Mouse (Mus musculus) inflammation-experienced regulatory T-cells, adult 6 months (primary cell): ENCODE results near the gene Ubtd1. TPM values are rescaled to one million over a fixed set of nuclear protein-coding genes. Genes with fewer than 3 reads are reported as not detected.

Experiments used
- ATAC-seq: one replicate; pipeline ENCODE4 v1.8.0; 2017
- polyA plus RNA-seq, 3 experiments: library from polyadenylated mRNA; unstranded; fragments of 100-300 nt; shearing (Covaris generic); gene quantifications; one replicate each; pipeline ENCODE4 v1.2.1; 2017

Gene Ubtd1
- polyA plus RNA-seq, 3 experiments from 2014 or later, result 1.1 to 4.7 (median 3.9) TPM

DNA sequence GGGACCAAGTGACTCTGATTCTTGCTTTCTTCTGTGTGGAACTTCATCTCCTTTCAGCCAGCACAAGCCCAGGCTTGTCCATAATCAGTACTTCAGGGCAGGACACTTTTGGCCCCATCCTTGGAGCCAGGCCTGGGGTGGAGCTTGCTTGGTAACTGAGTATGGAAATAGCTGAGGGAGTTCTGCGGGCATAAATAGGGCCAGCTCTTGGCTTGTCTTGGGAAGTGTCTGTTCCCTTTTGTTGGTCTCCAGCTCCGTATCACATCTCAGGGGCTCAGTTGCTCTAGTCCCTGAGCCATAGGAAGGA, 40.9 kb downstream of the Ubtd1 start:
- no peak for ATAC-seq

DNA sequence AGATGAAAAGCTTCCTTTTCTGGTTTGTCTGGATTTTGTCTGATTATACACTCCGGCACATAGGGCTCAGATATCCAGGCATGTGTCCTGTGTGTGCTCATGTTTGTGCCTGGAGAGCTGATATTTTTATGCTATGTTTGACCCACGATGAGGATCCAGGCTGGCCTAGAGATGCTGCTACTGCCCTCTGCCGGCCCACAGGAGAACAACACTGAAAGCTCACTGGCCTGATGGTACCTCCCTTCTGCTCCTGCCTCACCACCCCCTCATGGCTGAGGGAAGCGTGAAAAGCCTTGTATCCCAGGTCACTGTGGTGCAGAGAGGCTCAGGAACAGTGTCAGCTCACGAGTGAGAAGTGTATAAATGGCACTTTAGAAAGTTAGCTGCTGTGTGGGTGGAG, 44.6 kb downstream of the Ubtd1 start:
- ATAC-seq, result peak; percentile 50

DNA sequence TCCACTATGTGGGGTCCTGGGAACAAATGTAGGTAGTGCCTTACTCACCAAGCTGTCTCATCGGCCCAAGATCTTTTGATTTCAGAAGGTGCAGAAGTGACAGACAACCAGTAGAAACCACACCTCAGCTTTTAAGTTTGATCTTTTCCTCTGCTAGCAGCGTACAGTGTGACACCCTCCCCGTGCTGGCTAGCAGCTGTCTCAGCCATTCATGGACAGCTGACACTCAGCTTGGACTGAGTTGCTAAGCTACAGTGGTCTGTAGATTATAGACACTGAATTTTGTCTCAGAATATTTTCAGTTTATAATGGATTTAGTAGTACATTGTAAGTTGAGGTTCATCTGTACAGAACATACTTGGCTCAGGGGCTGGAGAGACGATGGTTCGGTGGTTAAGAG, 49.5 kb downstream of the Ubtd1 start:
- ATAC-seq, result no peak

DNA sequence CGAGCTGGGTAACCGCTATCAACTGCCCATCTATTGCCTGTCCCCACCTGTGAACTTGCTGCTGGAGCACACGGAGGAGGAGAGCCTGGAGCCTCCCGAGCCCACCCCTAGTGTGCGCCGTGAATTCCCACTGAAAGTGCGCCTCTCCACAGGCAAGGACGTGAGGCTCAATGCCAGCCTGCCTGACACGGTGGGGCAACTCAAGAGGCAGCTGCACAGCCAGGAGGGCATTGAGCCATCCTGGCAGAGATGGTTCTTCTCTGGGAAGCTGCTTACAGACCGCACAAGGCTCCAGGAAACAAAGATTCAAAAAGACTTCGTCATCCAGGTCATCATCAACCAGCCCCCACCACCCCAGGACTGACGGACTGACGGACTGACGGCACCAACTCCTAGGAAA, 52.0 kb downstream of the Ubtd1 start:
- no peak for ATAC-seq

DNA sequence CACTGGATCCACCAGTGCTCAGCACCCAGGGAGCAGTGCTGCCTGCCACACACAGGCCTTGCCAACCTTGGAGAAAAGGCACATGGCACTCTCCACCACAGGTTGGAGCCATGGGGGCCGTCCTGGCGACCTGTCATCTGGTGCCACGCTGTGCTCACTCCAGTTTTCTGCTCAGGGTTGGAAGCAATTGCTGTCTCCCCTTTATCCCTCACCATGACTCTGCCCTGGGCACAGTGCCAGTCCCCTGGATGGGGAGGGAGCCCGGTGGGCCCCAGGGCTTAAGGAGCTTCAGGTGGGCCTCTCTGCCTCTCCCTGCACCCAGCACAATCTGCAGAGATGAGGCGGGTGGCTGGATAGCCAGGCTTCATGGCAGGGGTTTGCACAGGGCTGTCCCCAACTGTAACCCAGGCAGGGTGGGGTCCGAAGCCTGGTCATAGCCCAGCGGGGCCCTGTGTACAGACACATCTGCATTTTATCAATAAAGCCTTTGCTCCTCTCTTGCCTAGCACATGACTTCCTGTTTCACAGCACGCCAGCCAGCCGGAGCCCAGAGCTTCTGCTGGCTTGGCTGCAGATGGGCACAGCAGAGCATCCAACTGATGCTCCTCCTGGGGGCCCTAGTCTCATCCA, 52.7 kb downstream of the Ubtd1 start:
- no peak for ATAC-seq

DNA sequence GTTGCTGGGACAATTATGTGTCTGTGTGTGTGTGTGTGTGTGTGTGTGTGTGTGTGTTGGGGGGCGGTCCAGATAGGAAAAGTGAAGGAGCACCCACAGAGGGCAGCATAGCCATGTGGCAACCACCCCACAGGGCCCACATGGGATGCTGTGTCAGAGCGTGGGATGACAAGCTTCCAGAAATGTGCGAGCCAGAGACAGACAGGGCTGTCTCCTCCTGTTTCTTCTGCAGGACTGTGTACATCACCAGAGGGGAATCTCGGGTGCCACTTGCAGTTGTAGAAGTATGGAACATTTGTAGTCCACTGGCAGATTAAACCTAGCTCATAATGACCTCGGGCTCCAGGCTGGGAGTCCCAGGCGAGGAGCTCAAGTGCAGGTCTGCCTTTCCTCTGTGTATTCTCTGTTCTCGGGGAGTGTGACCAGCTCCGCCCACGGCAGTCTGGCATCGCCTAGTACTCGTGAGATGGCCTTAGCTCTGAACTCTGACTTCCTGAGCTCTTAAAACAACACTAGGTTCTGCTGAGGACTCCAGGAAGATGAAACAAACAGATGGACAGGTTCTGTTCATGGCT, 53.4 kb downstream of the Ubtd1 start:
- no peak for ATAC-seq

DNA sequence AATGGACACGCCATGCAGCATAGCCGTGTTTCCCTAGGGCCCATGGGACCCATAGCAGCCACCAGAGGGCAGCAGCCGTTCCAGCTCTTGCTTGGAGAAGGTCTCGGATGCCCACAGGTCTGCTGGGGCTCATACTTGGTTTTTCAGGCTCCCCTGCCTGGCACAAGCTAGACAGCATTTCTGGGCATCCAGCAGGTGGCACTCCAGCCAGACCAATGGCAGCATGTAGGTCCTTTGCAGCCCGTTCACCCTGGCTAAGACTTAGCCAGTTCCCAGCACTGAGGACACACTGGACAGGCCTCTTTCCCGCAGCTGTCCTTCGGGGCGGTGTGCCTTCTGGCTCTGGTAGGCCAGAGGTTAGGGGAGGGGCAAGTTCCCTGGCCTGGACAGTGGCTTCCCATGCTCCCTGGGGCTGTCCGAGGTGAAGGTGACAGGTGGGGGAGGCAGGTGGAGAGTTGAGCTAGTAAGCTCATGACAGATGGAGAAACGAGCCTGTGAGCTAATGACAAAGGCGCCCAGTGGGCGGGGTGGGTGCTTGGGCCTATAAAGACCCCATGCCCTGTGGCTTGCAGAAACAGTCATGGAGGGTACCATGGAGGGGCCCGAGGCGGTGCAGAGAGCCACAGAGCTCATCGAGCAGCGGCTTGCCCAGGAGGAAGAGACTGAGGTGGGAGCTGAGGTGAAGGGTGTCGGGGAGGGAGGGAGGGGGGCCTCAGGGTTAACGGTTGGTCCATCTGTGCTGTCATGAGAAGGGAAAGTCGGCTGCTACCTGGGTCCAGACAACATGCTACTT, 54.1 kb downstream of the Ubtd1 start, which contains the start of gene Ankrd2:
TSS of gene Ankrd2 (plus strand) at position 545 of the 793 bp plus-strand sequence.
- ATAC-seq, result peak; percentile 60

DNA sequence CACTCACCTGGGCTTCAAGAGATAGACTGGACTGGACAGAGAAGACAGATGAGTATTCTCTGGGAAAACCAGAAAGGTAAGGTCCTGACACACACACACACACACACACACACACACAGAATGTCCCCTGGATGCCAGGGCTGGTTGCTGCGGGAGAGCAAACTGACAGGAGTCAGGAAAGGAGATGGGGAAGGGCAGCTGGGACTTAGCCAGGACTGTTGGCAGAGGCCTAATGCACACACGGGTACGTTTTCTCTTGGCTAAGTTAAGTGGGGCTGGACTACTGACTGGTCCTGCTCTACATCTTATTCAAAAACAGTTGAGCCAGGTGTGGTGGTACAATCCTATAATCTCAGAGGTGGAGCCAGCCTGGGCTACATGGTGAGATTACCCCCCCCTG, 54.8 kb downstream of the Ubtd1 start:
- no peak for ATAC-seq

DNA sequence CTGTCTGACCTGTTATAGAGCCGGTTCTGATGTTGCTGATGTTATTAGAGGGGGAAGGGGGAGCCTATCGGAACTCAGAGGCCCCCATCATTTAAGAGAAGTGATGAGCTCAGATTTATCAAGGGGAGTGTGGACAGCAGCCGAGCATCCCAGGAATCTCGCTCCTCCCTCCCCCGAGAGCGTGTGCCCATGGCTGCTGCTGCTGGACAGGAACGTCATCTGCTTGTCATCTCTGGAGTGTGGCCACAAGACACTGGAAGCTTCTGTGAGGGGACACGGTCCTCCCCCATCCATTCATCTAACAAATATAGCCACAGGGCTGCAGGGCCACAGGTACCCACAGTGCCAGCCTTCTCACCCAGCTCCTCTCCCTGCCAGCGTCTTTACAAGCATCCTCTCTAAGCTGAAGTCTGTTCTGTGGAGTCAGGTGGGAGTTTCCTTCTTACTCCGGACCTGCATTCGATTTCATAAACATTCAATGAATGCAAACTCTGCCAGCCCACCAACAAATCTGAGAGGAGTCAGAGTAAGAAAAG, 55.7 kb downstream of the Ubtd1 start:
- no peak for ATAC-seq

DNA sequence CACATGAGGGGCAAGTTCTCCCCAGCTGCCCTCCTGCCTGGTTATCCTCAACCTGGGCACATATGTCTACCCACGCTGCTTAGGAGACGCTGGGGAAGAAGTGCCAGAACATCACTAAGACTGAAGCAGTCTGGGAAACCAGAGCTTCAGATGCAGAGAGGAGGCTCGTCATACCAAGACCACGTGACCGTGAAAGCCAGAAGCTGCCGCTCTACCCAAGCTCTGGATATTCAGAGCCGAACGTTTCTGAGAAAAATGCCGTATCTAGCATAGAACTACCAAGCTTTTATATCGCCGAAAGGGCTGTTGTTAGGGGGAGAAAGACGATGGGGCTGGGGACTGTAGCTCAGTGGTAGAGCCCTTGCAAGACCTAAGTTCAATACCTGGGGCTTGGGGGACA, 56.7 kb downstream of the Ubtd1 start:
- no peak for ATAC-seq

DNA sequence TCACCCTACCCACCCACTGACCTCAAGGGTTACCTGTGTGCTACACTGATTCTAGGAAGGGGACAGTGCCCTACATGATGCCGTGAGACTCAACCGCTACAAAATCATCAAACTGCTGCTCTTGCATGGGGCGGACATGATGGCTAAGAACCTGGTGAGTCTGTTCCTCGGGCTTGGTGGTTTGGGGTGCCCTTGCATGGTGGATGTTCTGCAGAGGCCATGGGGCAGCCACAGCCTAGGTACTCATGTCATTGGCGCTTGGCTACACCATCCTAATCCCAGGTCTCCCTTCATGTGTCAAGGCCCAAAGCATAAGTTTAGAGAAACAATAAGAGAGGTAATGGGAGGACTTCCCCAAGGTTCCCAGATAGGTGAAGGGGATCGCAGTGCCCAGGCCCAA, 62.4 kb downstream of the Ubtd1 start:
- no peak for ATAC-seq

DNA sequence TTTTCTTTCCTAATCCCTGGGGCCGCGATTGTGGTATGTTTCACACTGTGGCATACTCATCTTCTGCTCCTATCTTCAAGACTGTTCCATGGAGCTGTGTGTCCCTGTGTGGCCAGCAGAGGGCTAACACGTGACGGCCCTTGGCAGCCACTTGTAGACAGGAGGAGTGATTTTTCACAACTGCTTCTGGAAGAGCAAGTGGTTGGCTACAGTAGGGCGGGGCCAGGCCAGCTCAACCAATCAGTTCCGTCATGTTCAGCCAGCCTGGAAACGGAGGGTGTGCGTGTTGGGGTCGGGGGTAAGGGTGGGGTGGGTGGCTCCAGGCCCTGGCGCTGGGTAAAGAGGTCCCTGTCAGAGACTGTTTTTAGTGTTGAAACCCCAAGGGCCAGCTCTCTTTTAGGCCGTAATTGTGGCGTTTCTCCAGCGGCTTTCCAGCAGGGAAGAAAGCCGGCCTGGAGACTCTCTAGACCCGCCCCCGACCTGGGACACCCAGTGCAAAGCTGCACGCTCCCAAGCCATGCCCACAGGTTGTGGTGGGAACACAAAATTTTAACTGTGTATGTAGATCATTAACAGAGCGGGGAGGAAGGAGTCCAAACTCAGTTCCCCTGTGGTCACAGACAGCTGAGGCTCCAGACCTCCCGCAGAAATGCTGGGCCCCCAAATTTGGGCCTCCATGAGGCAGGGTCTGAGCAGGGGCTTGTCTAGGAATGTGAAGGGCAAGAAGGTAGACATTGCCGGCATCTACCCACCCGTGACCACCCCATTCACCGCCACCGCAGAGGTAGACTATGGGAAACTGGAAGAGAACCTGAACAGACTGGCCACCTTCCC, 63.9 kb downstream of the Ubtd1 start, which contains the start of gene Hoga1:
TSS of gene Hoga1 (plus strand) at position 342 of the 834 bp plus-strand sequence.
- no peak for ATAC-seq

DNA sequence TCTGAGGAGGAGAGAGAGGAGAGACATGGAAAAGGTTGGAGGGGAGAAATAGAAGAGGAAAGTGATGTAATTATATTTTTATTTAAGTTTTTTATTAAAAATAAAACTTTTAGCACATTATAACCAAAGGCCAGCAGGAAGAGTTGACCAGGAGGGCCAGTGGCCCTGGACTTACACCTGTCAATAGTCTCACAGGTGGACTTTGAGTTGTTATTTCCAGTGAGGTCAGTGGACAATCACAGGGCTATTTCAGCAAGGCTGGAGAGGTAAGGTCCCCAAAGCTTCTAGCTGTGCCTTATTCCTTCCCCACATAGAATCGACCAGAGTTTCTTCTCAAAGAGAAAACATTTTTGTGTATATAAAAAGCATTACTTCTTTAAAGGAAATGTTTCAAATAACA, 68.7 kb downstream of the Ubtd1 start:
- ATAC-seq, result no peak

DNA sequence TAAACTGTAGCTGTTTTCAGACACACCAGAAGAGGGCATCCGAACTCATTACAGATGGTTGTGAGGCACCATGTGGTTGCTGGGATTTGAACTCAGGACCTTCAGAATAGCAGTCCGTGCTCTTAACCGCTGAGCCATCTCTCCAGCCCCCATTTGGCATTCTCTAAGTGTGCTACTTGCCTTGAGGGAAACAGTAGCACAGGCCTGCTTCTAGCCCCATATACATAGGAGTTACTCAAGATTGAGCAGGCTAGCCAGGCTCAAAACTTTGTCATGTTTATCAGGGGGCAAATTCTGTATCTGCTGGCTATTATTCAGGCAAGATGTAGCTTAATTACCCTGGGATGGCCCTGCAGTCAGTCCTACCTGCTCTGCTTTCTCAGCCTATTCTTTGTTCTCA, 69.8 kb downstream of the Ubtd1 start:
- no peak for ATAC-seq

DNA sequence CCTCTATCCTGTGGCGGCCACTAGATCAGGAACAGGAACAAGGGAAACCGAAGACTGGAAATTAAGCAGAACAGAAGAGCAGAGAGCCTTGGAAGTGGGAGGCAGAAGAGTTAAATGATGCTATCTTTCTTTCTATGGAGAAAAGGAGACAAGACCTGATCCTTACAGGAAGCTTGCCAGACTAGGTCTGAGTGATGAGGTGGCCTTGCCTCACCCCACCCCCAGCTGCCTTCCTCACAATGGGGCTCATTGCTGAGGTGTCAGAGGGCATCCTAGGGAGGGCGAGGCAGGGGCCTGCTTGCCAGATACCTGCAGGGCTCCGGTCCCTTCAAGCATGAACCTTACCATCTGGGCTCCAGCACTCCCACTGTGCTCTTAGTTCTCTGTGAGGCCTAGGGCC, 70.4 kb downstream of the Ubtd1 start, which contains the start of gene 4933411K16Rik:
TSS of gene 4933411K16Rik (plus strand) at position 301 of the 400 bp plus-strand sequence.
- no peak for ATAC-seq

DNA sequence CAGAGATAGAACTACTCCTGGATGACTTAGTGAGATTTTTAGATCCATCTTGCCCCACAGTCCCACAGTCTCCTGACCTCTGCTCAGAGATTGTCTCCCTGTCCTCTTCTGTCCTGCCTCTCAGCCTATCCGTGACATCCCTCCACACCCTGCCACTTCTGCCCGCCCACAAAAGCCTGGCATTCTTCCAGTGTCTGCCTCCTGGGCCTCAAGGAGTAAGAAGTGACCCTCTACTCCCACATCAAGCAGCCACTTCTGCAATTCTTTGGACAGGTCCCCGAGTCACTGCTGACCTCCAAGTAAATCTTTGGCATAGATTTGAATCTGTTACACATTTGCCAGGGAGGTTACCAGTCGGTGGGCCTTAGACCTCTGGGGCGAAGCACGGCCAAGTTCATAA, 72.7 kb downstream of the Ubtd1 start:
- ATAC-seq, result no peak

DNA sequence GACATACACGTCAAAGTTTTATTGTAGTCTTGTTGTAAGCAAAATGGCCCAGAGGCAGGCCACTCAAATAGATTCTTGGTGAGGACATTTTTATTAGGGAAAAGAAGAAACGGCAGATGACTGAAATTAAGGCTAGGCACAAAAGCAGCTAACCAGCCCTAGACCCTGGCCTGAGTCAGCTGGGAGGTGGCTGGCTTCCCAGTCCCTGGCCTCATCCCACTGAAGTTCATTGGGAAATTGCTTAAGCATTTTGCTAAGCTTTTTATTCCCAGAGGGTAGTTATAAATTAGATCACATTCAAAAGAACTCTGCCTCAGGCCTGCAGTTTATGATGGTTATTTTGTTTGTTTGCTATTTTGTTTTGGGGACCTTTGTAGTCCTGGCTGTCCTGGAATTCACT, 74.3 kb downstream of the Ubtd1 start:
- no peak for ATAC-seq

DNA sequence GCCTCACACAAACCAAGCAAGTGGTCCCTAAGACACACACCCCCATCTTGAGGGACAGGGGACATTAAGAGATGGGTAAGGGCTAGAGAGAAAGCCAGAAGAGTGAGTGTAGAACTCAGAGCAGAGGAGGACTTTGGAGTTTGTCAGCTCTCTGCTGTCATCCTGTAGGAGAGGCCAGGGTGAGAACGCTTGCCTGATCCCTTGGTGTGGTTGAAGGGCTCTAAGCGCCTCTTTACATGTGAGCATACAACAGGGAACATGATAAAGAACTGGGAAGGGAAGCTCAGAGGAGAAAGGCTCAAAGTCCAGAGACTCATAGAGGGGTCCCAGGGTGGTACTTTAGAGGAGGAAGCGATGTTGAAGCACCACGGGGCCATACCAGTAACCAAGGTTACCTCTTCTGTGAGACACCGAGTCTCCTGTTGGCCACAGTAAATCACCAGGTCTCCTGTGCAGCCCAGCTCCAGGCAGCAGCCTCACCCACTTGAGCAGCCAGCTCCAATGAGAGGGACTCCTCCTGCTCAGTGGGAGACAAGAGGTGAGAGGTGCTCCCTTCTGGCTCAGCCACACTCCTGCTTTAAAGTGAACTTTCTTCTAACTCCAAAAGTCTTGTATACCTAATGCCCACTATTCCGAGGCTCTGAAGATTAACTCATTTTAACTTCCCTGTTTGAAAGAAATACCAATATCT, 75.3 kb downstream of the Ubtd1 start:
- no peak for ATAC-seq

DNA sequence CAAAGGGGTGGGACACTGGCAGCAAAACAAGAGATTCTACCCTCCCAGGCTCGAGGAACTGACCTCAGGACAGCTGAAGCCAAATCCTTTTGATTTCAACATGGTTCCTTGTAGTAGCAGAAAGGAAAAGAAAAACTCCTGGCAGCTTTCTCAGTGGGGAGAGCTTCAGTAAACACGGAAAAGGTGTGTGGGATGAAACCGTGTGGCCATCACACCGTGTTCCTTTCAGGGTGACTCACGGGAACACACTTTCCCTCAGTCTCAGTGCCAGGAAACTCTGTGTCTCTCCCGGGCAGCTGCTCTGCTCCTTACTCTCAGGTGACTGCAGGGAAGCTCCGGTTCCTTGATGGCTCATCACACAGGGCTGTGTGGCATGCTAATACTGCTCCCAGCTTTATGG, 76.9 kb downstream of the Ubtd1 start:
- ATAC-seq, result no peak

DNA sequence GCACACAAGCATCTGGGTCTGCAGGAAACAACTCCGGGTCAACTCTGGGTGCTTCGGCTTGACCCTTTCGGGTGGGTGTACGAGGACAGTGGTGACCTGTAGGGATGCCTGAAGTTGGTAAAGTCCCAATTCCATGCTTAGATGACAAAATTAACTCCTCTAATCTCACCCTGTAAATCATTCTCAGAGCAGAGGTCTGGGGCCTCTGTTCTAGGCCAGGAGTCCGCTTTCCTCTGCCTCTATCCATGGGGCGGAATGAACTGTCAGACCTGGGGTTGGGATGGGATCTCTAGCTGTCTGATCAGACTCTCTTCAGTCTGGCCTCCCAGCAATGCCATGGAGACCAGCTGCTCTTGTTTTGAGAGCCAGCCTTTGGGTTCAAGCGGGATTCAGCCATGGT, 79.9 kb downstream of the Ubtd1 start:
- ATAC-seq, result no peak

DNA sequence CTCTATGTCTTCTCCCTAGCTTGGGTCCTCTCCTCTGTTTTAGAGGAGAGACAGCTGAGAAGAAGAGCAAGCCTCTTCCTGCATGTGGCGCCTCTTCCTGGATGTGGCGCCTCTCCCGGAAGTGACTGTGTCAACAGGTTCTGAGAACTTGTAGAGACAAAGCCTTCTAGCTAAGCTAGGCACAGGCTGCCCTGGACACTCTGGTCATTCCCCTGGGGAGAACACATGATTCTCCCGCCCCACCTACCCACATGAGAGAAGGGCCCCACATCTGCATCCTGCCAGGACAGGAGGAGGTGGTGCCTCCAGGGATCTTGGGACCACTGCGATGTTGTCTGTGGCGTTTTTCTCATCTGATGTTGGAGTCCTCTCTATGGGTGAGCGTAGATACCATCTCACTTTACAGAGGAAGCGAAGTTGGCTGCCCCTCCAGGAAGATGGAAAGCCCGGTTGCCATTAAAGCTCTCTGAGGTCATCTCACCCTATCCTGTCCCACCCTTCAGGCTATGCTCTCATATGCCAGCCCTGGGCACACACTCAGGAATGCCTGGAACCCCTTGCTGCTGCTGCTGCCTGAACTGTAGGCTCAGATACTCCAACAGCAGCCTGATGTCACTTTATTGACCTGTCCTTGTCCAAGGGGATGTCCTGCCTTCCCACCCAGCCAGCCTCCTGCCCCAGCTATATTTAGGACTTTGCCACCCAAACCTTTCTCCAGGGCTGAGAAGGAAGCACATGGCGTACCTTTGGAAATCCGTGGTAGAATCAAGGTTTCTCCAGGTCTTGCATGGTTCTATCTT, 87.1 kb downstream of the Ubtd1 start:
- no peak for ATAC-seq

DNA sequence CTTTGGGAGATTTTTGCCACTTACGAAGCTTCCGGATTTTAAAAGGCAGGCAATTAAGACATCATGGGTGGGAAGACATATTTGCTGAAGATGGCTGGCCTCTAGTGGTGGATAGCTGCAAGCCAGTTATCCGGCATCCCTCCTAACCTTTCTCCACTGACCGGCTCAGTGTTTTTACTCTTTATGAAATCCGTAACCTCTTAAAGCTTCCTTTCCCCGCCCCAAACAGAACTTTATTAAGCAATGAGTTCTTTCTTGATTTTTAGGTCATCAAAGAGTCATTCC, 87.6 kb downstream of the Ubtd1 start:
- ATAC-seq, result no peak
